Mouse (Mus musculus): ENCODE data around the gene Srp68.
A peak's percentile ranks its signal among the peaks of the same experiment; 100 is the strongest.

The Srp68 gene

GRCm38 (mm10) chr11:116245616-116246015, 28.4 kb downstream of the Srp68 start:
- DNase-seq: peak; percentile 56

DNA sequence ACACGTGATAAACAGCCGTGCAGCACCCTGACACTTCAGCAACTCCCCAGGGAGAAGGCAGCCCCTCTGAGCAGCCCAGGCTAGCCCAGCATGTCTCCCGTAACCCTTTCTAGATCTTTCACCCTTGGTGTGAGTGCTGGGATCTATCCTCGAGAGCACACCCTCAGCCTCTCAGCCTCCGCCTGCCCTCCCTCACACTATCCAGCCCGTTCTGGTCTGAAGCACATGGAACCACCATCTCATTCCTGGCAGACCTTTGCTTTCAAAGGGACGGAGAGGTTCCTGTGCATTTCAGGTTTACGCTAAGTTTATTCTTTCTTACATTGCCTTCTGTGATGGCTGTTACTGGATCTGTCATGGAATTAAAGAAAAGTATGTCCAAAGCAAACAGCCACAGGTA, 29.4 kb downstream of the Srp68 start:
- DNase-seq: no peak

DNA sequence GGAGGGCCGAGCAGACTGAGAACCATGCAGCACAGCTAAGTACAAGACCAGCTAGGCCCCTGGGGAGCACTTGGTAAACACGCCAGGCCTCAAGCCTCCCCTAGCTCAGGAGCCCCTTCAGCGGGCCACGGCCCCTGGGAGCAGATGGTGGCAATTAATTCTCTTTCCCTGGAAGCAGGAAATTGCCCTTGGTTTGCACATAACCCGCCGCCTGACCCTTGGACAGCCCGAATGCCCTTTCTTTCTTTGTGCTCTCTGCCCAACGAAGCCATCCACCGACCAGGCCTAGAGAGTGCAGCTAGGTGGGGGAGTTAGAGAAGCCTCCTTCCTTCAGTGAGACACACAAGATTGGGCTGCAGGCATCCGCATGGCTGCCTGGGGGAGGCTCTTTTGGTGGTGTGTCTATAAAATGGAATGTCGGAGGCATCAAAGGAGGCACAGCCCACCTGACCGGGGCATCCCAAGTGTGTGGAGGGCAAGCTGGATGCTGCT, 32.2 kb downstream of the Srp68 start:
- peak; percentile 59 for DNase-seq

- no peak for DNase-seq
These were observed 34.2 kb downstream of the Srp68 start for GRCm38 (mm10) chr11:116239797-116240196.

- peak; percentile 93 for DNase-seq
These were observed 36.1 kb downstream of the Srp68 start, which contains the start of gene Evpl for GRCm38 (mm10) chr11:116237742-116238395. TSS of gene Evpl (minus strand) at chr11:116238077.

- no peak for DNase-seq
These were observed 39.1 kb downstream of the Srp68 start for GRCm38 (mm10) chr11:116234901-116235300.

GRCm38 (mm10) chr11:116232427-116232826, 41.6 kb downstream of the Srp68 start:
- DNase-seq: no peak

- no peak for DNase-seq
These were observed 45.3 kb downstream of the Srp68 start for GRCm38 (mm10) chr11:116228699-116229098.

GRCm38 (mm10) chr11:116226414-116226813, 47.6 kb downstream of the Srp68 start:
- peak; percentile 90 for DNase-seq

- no peak for DNase-seq
These were observed 51.3 kb downstream of the Srp68 start for GRCm38 (mm10) chr11:116222740-116223059.

DNA sequence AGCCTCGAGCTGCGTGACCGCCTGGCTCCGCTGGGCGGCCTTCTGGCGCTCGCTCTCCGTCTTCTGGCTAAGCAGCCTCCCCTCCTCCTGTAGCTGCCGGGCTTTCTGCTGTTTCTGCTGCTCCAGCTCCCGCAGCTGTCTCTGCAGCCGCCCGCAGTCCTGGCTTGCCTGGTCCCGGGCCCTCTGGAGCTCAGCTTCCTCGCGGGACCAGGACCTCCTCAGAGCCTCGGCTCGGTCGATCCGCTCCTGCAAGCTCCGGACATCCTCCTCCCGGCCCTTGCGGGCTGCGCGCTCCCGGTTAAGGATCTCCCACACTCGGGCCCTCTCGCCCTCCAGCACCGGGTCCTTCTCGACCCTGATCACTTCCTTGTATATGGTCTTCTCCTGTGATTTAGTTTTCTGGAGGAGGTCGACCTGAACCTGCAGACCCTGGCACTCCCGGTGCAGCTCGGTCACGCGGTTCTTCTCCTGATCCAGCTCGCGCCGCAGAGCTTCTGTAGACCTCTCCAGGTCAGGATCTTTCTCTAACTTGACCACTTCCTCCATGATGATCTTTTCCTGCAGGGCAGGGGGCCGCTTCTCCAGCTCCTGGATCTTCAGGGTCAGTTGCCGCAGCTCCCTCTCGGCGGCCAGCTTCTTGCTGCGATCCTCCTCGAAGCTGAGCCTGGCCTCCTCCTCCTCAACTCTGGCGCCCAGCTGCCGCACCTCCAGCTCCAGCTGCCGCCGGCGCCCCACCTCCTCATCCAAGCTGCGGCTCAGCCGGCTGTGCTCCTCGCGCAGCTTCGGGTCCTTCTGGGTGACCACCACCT, 51.9 kb downstream of the Srp68 start:
- no peak for DNase-seq

- DNase-seq: peak; percentile 77
These were observed 54.1 kb downstream of the Srp68 start for GRCm38 (mm10) chr11:116219885-116220284.

DNA sequence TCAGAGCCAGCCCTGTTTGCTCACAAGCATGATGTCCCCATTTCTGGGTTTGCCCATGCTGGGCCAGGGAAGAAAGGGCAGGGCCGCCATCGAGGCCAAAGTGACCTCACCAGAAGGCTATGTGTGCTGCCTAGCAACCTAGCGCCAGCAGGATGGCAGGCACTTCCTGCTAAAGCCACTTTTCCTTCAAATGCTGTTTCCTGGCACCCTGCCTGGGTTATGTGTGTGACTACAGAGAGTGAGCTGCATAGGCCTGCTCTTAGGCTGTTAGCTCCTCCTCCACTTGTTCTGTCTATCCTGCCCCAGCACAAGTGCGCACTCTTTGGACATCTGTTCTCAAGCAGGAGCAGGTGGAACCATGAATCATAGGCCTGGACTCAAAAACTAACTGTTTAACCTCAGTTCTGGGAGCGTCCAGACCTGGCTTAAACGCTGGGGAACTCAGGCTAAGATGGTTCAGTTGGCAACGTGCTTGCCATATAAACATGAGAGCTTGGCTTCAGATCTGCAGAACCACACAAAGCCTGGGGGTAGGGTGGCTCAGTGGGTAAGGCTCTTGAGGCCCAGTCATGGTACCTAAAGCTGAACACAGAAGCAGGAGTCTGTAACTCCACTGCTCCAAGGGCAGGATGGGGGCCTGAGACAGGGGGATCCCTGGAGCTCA, 55.1 kb downstream of the Srp68 start:
- peak; percentile 89 for DNase-seq

- DNase-seq: no peak
These were observed 55.8 kb downstream of the Srp68 start for GRCm38 (mm10) chr11:116218263-116218662.

DNA sequence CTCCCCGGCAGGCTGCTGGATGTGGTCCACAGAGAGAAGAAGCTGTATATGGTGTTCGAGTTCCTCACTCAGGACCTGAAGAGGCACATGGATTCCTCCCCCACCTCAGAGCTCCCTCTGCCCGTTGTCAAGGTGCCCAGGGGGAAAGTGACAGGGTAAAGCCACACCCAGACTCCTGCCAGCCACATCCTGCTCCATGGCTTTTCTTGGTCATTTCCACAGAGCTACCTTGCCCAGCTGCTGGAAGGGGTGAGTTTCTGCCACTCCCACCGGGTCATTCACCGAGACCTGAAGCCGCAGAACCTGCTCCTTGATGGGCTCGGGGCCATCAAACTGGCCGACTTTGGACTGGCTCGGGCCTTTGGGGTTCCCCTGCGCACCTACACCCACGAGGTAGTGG, 57.5 kb downstream of the Srp68 start:
- no peak for DNase-seq

GRCm38 (mm10) chr11:116215991-116216390, 58.0 kb downstream of the Srp68 start:
- no peak for DNase-seq

GRCm38 (mm10) chr11:116215181-116215580, 58.8 kb downstream of the Srp68 start:
- no peak for DNase-seq

- no peak for DNase-seq
These were observed 60.0 kb downstream of the Srp68 start for GRCm38 (mm10) chr11:116213877-116214510.

- no peak for DNase-seq
These were observed 61.2 kb downstream of the Srp68 start for GRCm38 (mm10) chr11:116212847-116213246.

GRCm38 (mm10) chr11:116210696-116211095, 63.3 kb downstream of the Srp68 start:
- peak; percentile 51 for DNase-seq

GRCm38 (mm10) chr11:116209257-116209656, 64.8 kb downstream of the Srp68 start:
- DNase-seq: peak; percentile 58

DNA sequence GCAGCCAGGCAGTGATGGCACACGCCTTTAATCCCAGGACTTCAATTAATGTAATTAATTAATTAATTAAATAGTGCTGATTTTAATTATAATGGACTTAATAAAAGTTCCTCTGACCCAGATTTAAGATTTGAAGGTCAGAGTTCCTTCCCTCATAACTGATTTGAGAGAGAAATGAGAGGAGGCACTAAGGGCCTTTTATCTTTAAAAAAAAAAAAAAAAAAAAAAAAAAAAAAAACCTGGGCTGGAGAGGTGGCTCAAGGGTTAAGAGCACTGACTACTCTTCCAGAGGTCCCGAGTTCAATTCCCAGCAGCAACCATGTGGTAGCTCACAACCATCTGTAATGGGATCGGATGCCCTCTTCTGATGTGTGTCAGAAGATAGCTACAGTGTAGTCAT, 65.4 kb downstream of the Srp68 start:
- DNase-seq: no peak

DNA sequence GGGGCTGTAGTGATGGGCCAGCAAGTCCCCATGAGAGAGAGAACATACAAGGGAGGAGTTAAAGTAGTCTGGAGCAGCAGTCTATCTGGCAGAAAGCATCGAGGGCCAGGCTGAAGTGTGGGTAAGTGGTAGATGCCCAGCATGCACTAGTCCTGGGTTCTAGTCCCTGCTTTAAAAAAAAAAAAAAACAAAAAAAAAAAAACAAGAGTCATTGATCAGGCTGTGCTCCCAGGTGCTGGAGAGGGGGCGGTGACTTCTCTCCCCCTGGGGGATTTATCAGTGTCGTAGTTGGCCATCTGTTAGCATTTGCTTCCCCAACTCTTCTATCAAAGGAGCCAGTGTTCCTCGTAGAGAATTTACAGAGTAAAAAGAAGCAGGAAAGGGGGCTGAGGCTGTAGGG, 67.3 kb downstream of the Srp68 start:
- DNase-seq: no peak

All from kidney, adult 18-20 months (tissue).